Mouse (Mus musculus) heart, postnatal 4 days (tissue): ENCODE measurements at regions not wholly inside any gene's neighbourhood (a gene's known extent, or its start where the extent isn't known, plus 50 kb on each side); places are given as distances from the start of the nearest gene placed in this dataset.

Experiments used
- DNase-seq: peaks from one replicate; pipeline ENCODE4 v3.0.0; 2021

GRCm38 (mm10) chr1:92386752-92387151 is 86.9 kb downstream of the Ndufa10 start:
- DNase-seq = no peak

GRCm38 (mm10) chr1:92384945-92385344 is 88.7 kb downstream of the Ndufa10 start:
- DNase-seq = no peak

GRCm38 (mm10) chr1:92383749-92384148 is 89.9 kb downstream of the Ndufa10 start:
- DNase-seq = no peak

GRCm38 (mm10) chr1:92379510-92379886 is 94.2 kb downstream of the Ndufa10 start:
- peak; percentile 18 for DNase-seq

GRCm38 (mm10) chr1:92378741-92379509 is 94.7 kb downstream of the Ndufa10 start:
- DNase-seq = peak; percentile 59

GRCm38 (mm10) chr1:92376456-92376855 is 97.2 kb downstream of the Ndufa10 start:
- peak; percentile 73 for DNase-seq

- DNase-seq = no peak
Observed at GRCm38 (mm10) chr1:92372222-92372990, 101.3 kb downstream of the Ndufa10 start.

- no peak for DNase-seq
Observed at GRCm38 (mm10) chr1:92371357-92371981, 102.2 kb downstream of the Ndufa10 start.

GRCm38 (mm10) chr1:92370842-92371241 is 102.8 kb downstream of the Ndufa10 start:
- no peak for DNase-seq

GRCm38 (mm10) chr1:92369972-92370371 is 103.7 kb downstream of the Ndufa10 start:
- DNase-seq = no peak

- no peak for DNase-seq
Observed at GRCm38 (mm10) chr1:92366249-92366648, 107.4 kb downstream of the Ndufa10 start.

GRCm38 (mm10) chr1:92365366-92366075 is 108.1 kb downstream of the Ndufa10 start:
- no peak for DNase-seq

- DNase-seq = no peak
Observed at GRCm38 (mm10) chr1:92361677-92362076, 112.0 kb downstream of the Ndufa10 start.

- peak; percentile 83 for DNase-seq
Observed at GRCm38 (mm10) chr1:92360255-92360654, 113.4 kb downstream of the Ndufa10 start.

- DNase-seq = no peak
Observed at GRCm38 (mm10) chr1:92359473-92359872, 114.2 kb downstream of the Ndufa10 start.

- DNase-seq = no peak
Observed at GRCm38 (mm10) chr1:92358758-92359287, 114.8 kb downstream of the Ndufa10 start.

GRCm38 (mm10) chr1:92348353-92349005 is 125.2 kb downstream of the Ndufa10 start:
- no peak for DNase-seq

- DNase-seq = no peak
Observed at GRCm38 (mm10) chr1:92347656-92348055, 126.0 kb downstream of the Ndufa10 start.

- DNase-seq = peak; percentile 63
Observed at GRCm38 (mm10) chr1:92343768-92344167, 129.9 kb downstream of the Ndufa10 start.

- peak; percentile 27 for DNase-seq
Observed at GRCm38 (mm10) chr1:92343161-92343598, 130.5 kb downstream of the Ndufa10 start.

- DNase-seq = no peak
Observed at GRCm38 (mm10) chr1:92341846-92342540, 131.7 kb downstream of the Ndufa10 start.
